Mouse (Mus musculus) CD8-positive naive resting alpha-beta T cell, adult 2 months (primary cell): ENCODE measurements at regions not wholly inside any gene's neighbourhood (a gene's known extent, or its start where the extent isn't known, plus 50 kb on each side); places are given as distances from the start of the nearest gene placed in this dataset.

Experiments used
- DNase-seq, 2 experiments: peaks; one replicate each; pipeline ENCODE4 v3.0.0; 2022; ENCODE audit warnings: low read depth in 2 of 2, low spot score in 2 of 2

GRCm38 (mm10) chr4:87501791-87502190, 271.5 kb upstream of the Slc24a2 start:
- no peak for DNase-seq

DNA sequence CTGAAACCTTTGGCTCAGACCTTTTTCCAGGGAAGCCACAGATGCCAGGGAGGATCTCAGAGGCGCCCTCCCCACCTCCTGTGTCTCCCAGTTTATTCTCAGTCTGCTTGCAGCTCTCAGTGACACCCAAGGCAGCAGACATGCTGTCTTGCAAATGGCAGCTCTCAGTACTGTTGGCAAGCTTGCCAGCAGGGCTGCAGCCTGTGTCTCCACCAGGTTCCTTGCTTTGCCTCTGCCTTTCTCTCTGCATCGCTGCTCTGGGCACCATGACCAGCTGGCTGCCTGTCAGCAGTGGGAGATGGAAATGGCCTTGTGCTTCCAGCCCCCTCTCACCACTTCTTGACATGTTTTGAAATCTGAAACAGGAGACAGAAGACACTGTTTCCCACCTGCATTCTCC, 270.2 kb upstream of the Slc24a2 start:
- DNase-seq, result no peak

- no peak for DNase-seq
Observed at GRCm38 (mm10) chr4:87487798-87488197, 257.5 kb upstream of the Slc24a2 start.

- DNase-seq, result no peak
Observed at GRCm38 (mm10) chr4:87475537-87475936, 245.3 kb upstream of the Slc24a2 start.

GRCm38 (mm10) chr4:87473331-87474039, 243.2 kb upstream of the Slc24a2 start:
- no peak for DNase-seq

DNA sequence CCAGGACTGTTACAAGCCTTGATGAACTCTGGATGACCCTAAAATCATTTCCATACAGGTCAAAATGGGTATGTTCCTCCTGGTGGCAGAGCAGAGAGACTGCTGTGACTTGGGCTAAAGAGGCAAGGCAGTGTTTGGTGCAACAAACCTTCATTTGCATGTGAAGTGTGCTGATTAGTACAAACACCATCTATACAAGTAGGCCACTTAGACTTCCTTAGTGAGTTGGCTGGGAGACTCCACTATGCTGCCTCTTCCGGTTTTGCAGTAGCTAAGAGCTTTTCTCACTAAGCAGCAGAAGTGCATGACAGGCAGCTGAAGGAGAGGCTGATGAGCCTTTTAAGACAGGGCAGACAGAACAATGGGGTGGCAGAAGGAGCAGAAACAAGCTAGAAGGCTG, 242.5 kb upstream of the Slc24a2 start:
- no peak for DNase-seq

DNA sequence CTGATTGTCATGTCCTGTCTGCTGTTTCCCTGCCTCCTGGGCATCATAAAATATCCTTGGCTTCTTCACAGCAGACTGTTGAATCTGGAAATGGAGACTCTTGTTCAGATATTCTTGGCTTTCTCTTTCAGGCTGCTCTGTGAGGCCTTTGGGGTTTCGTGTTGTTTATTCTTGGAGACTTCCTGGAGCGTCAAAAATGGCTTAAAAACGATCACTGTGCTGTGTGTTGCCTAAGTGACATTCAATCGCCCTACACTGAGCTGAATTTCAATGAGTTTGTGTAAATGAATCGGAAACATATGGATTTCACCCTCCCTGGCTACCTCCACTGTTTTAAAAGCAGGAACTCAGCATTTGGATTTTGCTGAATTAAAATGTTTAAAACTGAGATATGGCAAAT, 241.1 kb upstream of the Slc24a2 start:
- DNase-seq, result no peak

- DNase-seq, result no peak
Observed at GRCm38 (mm10) chr4:87467600-87467999, 237.3 kb upstream of the Slc24a2 start.

- DNase-seq, result no peak
Observed at GRCm38 (mm10) chr4:87467018-87467417, 236.7 kb upstream of the Slc24a2 start.

- DNase-seq, result no peak
Observed at GRCm38 (mm10) chr4:87461181-87461912, 231.1 kb upstream of the Slc24a2 start.

DNA sequence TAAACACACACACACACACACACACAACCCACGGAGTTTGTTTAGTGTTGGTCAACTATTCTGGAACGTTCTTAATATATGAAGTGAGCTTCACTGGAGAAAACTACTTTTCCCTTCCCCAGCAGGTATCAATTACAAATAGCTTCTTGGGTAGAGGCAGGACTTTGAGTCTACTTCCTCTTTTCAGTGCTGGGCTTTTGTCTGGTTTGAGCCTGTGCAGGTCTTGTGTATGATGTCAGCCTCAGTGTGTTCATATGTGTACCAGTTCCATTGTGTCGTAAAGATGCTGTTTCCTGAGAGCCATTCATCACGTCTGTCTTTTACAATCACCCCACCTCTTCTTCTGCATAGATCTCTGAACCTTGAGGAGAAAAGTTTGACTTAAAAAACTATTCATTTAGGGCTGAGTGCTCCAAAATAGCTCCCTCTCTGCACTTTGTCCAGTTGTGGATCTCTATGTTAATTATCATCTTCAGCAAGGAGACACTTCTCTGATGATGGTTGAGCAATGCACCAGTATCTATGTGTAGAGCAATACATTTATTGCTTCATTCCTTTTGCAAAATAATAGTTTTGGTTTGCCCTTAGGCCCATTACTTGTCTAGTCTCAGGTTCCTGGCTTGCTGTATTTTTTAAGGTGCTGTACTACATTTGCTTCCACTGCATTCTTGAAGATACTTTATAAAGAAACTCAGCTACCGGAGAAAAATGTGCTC, 225.7 kb upstream of the Slc24a2 start:
- DNase-seq, result no peak

DNA sequence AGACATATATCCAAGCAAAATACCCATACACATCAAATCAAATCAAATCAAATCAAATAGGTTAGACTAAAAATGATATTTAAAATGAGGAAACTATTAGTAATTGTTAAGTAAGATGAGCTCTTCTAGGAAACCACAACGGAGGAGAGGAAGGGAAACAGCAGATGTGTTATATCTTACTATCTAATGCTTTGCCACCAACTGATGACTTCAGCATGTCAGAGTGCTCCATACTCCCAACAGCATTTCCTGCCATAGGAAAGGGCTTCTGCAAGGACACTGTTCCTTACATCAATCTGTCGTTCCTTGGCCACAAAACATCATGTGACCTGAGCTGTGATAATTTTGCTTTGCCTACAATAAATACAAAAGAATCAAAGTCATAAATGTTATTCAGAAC, 221.8 kb upstream of the Slc24a2 start:
- DNase-seq, result no peak

DNA sequence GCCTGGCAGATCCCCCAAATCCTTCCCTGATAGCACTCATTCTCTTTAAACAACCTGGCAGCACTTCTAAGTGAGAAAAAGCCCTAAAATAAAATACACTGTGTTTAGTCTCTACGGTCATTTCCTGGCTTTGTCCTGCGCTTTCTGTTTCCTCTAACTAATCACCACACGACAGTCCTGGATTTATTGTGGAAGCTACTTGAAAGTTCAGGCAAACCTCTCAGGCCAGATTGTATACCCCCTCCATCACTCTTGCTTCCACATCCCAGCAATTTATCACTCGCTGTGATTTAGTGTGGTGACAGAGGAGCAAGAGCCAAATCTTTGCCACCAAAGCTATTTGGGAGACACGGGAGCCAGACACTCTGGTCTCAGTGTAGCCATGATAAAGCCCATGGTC, 221.0 kb upstream of the Slc24a2 start:
- DNase-seq, result no peak

DNA sequence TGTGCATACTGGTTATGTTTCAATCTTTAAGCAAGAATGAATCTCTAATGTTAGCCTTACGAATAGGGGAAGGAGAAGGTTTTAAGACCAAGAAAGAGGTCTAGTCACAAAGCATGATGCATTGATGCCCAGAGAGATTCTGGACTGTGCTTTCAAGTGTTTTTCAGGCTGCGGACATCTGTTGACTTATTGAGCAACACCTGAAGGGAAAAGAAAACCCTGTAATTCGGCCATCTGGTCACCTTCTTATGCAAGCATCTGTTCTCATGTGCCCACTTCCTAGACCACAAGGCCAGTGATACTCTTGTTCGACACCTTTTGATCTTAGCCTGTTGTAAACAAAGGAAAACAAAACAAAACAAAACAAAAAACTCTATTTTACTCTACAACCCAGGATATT, 218.1 kb upstream of the Slc24a2 start:
- DNase-seq, result no peak

DNA sequence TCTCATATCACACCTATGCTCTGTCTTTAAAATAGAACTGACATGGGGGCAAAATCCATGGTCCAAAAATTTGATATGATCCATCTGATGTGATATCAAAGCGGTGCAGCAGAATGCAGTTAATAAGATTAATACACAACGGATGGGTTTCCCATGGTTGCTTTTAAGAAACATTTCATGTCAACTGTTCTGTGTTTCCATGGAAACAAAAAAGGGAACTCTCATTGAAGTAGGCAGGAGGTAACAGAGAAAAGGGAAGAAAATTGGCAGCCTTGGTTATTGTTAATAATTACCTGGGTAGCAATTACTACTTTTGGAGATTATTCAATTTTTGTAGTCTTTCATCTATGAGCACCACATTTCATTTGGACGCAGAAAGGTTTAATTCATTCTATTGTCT, 216.6 kb upstream of the Slc24a2 start:
- no peak for DNase-seq

DNA sequence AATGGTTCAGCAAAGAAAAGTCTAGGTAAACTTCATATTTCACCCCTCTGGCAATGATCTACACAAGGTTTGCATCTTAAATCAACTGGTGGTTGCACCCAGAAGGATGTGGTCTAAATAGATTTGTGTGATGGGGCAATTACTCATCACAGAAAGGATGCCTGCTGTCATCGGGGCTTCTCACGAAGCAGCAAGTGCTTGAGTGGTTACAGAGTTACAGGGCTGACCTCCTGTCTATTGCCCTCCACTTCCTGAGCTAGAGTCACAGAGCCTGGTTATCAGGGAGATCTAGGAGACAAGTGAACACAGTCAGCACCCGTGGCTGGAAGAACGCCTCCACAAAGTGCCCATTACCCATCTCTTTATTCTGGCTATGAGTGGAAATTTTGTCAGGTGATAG, 203.9 kb upstream of the Slc24a2 start:
- DNase-seq, result no peak

DNA sequence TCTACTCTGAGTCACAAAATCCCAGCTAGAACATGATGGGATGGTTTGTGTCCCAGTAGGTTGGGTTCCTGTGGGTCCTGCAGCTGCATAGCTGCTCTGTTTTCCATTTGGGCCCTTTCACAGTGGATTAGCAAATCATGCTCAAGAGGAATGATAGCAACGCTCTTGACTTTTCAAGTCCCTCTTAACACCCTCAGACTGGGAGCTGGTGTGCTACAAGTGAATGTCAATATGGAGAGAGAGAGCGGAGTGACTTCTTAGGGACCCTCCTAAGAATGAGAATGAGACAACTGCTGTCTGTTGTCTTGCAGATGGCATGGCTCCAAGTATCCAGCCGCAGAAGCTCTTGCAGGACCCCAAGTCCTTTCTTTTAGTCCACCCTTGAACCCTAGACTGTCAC, 198.1 kb upstream of the Slc24a2 start:
- no peak for DNase-seq

- DNase-seq, result no peak
Observed at GRCm38 (mm10) chr4:87424066-87424465, 193.8 kb upstream of the Slc24a2 start.

DNA sequence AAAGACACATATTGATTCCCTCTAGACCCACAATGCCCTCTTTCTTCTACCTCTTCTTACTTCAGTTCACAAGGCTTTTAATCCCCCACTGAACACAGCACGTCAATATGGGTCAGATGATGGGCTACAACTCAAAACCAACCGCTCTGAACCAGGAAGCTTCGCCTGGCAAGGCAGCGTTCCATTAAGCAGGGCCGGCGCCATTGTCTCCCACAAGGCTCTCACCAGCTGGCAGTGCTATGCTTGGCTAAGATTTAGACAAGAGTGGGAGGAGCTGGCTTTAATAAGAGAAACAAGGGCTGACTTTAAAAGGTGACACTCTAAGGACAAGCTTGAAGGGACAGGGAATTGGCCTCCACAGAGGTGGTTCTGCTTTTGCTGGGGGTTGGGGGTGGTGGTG, 192.3 kb upstream of the Slc24a2 start:
- DNase-seq, result no peak

GRCm38 (mm10) chr4:87403354-87403753, 173.1 kb upstream of the Slc24a2 start:
- no peak for DNase-seq

GRCm38 (mm10) chr4:87402173-87402556, 171.9 kb upstream of the Slc24a2 start:
- DNase-seq, result no peak
